Mouse (Mus musculus): ENCODE data around the gene Rims3.

GRCm38 (mm10) chr4:120928686-120929085, 74.1 kb downstream of the Rims3 start:
- TF ChIP-seq CTCF (IDR thresholded peaks at IDR 0.05; ENCODE audit: low read depth, low read length), result no peak
- no peak for TF ChIP-seq POLR2AphosphoS5 (IDR thresholded peaks at IDR 0.05; ENCODE audit: insufficient replicate concordance, low read depth, low read length)
- no peak for TF ChIP-seq GATA1 (IDR thresholded peaks at IDR 0.05; ENCODE audit: borderline replicate concordance, low read length)
